Mouse (Mus musculus): ENCODE results near the gene Kiss1r. TPM values are rescaled to one million over a fixed set of nuclear protein-coding genes. Genes with fewer than 3 reads are reported as not detected.

The Kiss1r gene
- polyA plus RNA-seq, 1 experiment = 4.1 TPM

DNA sequence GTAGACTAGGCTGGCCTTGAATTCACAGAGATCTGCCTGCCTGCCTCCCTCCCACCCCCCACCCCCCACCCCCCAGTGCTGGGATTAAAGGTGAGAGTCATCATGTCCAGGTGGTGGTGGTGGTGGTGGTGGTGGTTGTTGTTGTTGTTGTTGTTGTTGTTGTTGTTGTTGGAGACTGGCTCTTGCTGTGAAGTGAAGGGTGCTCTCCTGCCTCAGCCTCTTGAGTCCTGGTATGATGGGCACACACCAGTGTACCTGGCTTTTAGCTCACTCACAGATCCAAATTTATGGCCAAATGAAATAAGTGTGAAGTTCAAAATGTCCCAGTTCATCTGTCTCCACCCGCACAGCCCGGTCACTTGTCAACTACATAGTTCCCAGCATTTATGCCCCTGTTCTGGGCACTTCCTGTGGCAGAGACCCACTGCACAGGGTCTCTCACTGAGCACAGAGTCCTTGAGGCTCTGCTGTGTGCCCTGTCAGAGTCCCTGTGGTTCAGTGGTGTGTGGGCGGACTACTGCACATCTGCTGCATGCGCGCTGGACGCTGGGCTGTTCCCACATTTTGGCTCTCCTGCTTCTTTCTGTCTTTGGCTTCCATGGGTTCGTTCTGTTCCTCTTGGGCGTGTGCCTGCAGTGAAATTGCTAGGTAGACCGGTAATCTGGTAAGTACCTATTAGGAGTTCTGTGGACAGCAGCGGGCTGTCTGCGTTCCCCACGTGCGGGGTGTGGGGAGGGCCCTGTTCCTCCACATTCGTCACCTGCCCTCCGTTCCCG, 18.2 kb downstream of the Kiss1r start:
- DNase-seq (ENCODE audit: low read depth) = no peak
- no peak for TF ChIP-seq CTCF (IDR thresholded peaks at IDR 0.05; ENCODE audit: borderline replicate concordance, extremely low read depth, insufficient read depth, insufficient read length)
- no peak for TF ChIP-seq POLR2A (IDR thresholded peaks at IDR 0.05; ENCODE audit: borderline replicate concordance, extremely low read depth, insufficient read depth, insufficient read length, poor library complexity, severe bottlenecking)

DNA sequence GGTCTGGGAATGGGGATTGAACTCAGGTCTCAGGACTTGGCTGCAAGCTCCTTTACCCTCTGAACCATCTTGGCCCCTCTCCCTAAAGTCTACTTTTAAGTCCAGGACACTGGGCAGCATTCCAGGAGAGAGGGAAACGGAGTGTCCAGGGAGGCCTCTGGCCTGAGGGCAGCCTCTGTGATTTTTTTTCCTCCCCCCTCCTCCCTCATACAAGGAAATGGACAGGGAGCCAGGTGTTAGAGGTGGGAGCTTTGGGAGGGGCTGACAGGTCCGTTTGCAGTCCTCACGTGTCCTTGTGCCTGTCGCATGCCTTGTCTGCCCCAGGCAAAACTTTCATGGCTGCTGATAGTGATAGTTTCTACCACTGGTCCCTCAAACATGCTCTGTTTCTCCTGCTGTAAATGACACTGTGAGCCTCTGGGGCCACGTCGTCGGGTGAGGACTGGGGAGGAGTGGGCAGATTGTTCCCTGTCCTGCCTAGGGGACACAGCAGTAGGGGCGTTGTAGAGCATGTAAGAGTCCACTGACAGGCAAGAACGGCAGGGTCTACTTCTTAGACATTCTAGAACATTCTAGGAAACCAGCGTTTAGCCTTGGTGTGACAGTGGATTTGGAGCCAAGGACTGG, 19.6 kb downstream of the Kiss1r start:
- no peak for TF ChIP-seq CTCF (IDR thresholded peaks at IDR 0.05; ENCODE audit: borderline replicate concordance, extremely low read depth, insufficient read depth, insufficient read length)
- TF ChIP-seq POLR2A (IDR thresholded peaks at IDR 0.05; ENCODE audit: borderline replicate concordance, extremely low read depth, insufficient read depth, insufficient read length, poor library complexity, severe bottlenecking) = no peak
- DNase-seq (ENCODE audit: low read depth) = no peak

DNA sequence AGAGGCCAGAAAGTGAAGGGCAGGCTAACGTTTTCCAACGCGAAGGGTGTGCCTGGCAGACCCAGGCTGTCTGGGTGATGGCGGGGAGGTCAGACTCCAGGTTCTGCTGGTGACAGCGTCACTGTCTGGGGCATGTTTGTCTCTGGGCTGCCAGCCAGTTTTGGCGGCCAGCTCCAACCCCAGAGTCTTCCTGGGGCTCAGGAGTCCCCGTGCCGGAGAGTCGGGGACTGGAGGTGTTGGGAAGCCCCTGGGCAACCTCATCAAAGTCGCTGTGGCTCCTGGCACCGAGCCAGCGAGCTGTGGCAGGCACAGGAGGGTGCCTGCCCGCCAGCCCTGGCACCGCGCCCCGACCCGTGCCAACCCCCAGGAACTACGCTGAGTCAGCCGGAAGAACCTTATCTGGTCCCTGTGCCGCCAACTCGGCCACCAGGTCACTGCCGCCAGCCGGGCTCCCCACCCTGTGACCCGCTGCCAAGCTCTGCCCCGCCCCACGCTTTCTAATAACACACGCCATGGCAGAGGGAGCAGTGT, 20.2 kb downstream of the Kiss1r start:
- DNase-seq (ENCODE audit: low read depth) = peak; percentile 49

DNA sequence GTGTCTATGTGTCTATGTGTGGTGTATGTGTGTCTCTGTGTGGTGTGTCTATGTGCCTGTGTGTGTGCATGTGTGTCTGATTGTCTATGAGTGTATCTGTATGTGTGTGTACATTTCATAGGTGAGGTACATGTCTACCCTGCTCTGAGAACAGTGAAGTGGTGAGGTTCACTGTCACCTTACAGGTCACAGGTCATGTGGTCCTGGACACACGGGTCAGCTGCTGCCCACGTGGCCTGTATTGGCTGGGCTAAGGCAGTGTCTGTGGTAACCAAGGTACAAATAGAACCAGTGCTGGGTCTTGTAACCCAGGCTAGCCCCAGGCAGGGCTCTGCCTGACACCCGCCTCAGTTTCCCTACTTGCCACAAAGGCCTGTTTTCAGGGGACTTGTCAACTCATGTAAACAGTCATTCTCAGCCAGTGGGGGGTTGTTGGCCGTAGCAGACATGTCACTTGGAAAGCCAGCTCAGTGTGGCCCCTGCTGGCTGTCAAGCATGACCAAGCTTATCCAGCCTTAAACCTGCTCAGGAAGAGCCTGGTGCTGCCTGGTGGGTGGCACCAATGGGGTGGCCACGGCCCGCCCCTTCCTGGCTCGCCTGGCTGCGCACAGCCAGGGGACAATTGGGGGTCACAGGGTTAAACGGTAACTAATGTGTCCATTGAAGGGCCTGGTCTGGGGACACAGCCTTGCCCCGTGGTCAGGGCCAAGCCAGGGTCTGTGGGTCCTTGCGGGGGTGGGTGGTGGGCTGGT, 21.2 kb downstream of the Kiss1r start:
- DNase-seq (ENCODE audit: low read depth) = no peak
- TF ChIP-seq CTCF (IDR thresholded peaks at IDR 0.05; ENCODE audit: borderline replicate concordance, extremely low read depth, insufficient read depth, insufficient read length) (no peak), POLR2A (IDR thresholded peaks at IDR 0.05; ENCODE audit: borderline replicate concordance, extremely low read depth, insufficient read depth, insufficient read length, poor library complexity, severe bottlenecking) (no peak)

More for the DNA sequence above, 20.2 kb downstream of the Kiss1r start:
- no peak for TF ChIP-seq CTCF (IDR thresholded peaks at IDR 0.05; ENCODE audit: borderline replicate concordance, extremely low read depth, insufficient read depth, insufficient read length)
- TF ChIP-seq POLR2A (IDR thresholded peaks at IDR 0.05; ENCODE audit: borderline replicate concordance, extremely low read depth, insufficient read depth, insufficient read length, poor library complexity, severe bottlenecking) = no peak

DNA sequence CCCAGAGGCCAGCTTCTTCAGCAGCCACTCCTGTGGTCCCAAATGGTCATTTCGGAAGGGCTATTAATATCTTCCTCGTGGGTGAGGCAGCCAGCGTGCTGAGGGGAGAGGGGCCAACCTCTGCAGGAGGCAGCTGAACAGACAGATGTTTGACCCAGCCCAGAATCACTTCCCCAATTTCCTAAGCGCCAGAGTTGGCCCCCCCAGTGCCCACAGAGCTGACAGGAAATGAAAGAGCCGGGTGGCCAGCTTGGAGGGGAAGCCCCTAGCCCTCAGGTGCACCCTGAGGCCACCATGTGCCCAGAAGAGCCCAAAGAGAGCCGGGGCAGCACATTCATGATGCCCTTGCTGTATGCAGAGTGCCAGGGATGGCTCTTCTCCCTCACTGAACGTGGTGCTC, 24.0 kb downstream of the Kiss1r start:
- TF ChIP-seq POLR2A (IDR thresholded peaks at IDR 0.05; ENCODE audit: borderline replicate concordance, extremely low read depth, insufficient read depth, insufficient read length, poor library complexity, severe bottlenecking) (no peak), CTCF (IDR thresholded peaks at IDR 0.05; ENCODE audit: borderline replicate concordance, extremely low read depth, insufficient read depth, insufficient read length) (no peak)
- no peak for DNase-seq (ENCODE audit: low read depth)

DNA sequence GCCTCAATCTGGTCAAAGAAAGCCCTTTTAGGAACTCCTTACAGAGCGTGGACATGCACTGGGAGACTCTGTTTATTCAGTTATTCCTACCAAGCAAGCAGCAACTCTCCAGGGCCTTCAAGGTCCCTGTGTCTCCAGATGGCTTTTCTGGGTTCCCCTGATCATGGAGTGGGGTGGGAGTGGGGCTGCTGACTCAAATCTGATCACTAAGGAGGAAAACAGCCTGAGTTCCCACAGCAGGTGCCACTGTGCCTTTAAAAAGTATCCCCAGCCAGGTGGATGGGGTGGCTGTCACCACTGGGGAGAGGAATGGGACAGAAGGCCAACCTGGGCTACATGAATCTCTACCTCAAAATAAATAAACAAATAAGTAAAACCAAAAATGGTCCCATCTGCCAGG, 26.2 kb downstream of the Kiss1r start:
- DNase-seq (ENCODE audit: low read depth) = no peak
- TF ChIP-seq POLR2A (IDR thresholded peaks at IDR 0.05; ENCODE audit: borderline replicate concordance, extremely low read depth, insufficient read depth, insufficient read length, poor library complexity, severe bottlenecking) (no peak), CTCF (IDR thresholded peaks at IDR 0.05; ENCODE audit: borderline replicate concordance, extremely low read depth, insufficient read depth, insufficient read length) (no peak)

DNA sequence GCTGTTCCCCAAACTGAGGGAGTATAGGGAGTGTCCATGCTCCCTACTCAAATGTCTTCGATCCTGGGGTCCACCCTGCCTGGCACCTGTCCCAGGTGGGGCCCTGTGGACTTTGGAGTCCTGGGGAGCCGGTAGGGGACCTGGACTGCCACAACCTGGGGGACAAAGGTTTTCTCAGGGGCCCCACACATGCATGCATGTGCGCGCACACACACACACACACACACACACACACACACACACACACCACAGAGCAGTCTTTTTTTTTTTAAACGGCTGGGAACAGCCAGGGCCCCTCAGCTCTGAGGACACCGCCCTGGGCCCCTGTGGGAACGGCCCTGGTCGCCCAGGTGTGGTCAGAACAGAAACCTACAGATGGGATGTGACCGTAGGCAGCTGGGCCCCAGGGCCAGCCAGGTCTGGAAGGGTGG, 26.7 kb downstream of the Kiss1r start:
- no peak for DNase-seq (ENCODE audit: low read depth)
- no peak for TF ChIP-seq CTCF (IDR thresholded peaks at IDR 0.05; ENCODE audit: borderline replicate concordance, extremely low read depth, insufficient read depth, insufficient read length)
- no peak for TF ChIP-seq POLR2A (IDR thresholded peaks at IDR 0.05; ENCODE audit: borderline replicate concordance, extremely low read depth, insufficient read depth, insufficient read length, poor library complexity, severe bottlenecking)

DNA sequence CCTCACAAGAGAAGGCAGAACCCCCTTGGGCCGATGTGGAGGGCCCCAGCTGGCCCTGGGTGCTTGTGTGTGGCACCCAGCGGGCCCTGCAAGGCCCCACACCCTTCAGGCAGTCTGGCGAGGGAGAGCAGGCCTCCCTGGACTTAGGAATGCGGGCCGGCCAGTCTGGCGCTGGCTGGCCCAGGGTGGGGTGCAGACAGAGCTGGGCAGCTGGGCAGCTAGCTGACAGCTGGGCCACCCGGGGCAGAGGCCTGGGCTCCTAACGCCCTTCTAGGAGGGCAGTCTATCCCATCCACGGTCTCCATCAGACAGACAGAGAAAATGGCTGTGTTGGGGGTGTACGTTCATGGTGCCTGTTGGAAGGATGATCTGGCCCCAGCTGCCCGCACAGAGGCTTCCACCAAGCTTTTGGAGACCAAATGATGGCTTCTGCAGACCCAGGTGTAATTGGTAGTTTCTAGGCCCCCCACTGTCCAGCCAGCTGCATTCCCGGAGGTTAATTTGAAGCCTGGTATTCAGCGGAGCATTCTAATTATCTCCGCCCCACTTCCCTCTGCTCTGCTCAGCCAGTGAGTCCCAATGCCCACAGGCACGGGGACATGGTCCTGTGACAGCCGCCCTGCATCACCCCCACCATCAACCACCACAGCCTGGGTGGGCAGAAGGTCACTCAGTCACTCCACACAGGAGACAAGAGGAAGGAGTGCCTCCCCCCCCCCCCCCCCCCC, 28.9 kb downstream of the Kiss1r start:
- peak; percentile 71 for DNase-seq (ENCODE audit: low read depth)

DNA sequence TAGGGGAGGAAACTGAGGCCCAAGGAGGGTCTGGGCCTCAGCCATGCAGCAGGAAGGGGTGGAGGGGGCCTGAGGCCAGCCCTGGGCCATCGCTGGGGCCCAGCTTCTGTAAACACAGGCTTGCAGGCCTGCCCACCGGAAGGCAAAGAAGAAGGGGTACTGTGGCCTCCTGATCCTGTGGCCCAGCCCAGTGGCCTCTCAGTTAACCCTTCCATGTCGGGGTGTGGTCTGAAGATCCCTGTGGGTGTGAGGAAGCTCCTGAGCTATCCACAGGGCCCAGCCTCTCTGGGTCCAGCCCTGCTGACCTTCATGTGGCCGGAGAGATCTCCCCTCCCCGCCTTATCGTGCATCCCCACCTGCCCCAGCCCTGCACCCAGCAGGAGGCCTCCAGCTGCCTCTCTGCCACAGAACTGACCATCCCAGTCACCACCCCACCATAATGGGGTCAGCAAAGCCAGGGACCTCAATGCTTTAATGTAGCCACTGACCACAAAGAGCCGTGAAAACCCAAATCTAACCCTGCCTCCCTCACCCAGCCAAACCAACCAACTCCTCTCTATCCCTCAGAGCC, 30.1 kb downstream of the Kiss1r start:
- TF ChIP-seq POLR2A (IDR thresholded peaks at IDR 0.05; ENCODE audit: borderline replicate concordance, extremely low read depth, insufficient read depth, insufficient read length, poor library complexity, severe bottlenecking) = no peak
- TF ChIP-seq CTCF (IDR thresholded peaks at IDR 0.05; ENCODE audit: borderline replicate concordance, extremely low read depth, insufficient read depth, insufficient read length) = no peak
- no peak for DNase-seq (ENCODE audit: low read depth)

More for the DNA sequence above, 28.9 kb downstream of the Kiss1r start:
- no peak for TF ChIP-seq CTCF (IDR thresholded peaks at IDR 0.05; ENCODE audit: borderline replicate concordance, extremely low read depth, insufficient read depth, insufficient read length)
- no peak for TF ChIP-seq POLR2A (IDR thresholded peaks at IDR 0.05; ENCODE audit: borderline replicate concordance, extremely low read depth, insufficient read depth, insufficient read length, poor library complexity, severe bottlenecking)

DNA sequence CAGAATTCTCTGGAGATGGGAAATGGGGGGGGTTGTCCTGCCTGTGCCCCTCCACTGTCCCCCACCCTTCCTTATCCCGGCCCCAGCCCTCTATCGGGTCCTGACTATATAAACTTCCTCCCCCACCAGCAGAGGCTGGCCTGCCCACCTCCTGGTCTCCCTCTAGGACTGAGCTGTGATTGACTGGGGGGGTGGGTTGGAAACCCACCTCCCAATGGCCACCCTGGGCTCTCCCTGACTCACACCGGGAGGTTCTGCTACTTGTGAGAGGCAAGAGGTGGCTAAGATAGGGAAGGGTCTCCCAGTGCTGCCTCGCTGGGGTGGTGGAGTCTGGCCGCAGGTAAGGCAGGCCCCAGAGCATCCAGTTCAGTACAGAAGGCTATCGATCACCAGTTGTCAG, 30.7 kb downstream of the Kiss1r start:
- no peak for DNase-seq (ENCODE audit: low read depth)
- TF ChIP-seq CTCF (IDR thresholded peaks at IDR 0.05; ENCODE audit: borderline replicate concordance, extremely low read depth, insufficient read depth, insufficient read length) (no peak), POLR2A (IDR thresholded peaks at IDR 0.05; ENCODE audit: borderline replicate concordance, extremely low read depth, insufficient read depth, insufficient read length, poor library complexity, severe bottlenecking) (no peak)
